Mouse (Mus musculus) forebrain, embryonic 14.5 days (tissue): ENCODE measurements at regions not wholly inside any gene's neighbourhood (a gene's known extent, or its start where the extent isn't known, plus 50 kb on each side); places are given as distances from the start of the nearest gene placed in this dataset.

Experiments
- ATAC-seq: fragments of 200-750 bp; cut with Nextera tagmentation; 2 replicates; pipeline ENCODE4 v1.8.0; 2017; ENCODE audit warnings: mild to moderate bottlenecking, moderate library complexity
- DNase-seq: peaks from one replicate; pipeline ENCODE4 v3.0.0-alpha.2; 2015; ENCODE audit warnings: low spot score
- H3K27ac ChIP-seq: fragments of 300-500 bp; sonication (generic); 2 replicates; pipeline ENCODE4 v1.5.1; 2014; ENCODE audit warnings: low read depth, mild to moderate bottlenecking, control low read depth, low read length, moderate library complexity
- H3K27me3 ChIP-seq: fragments of 300-500 bp; sonication (generic); replicated peaks from 2 replicates; pipeline ENCODE4 v1.6.1; 2014; ENCODE audit warnings: low read length, control low read depth, mixed read lengths; ENCODE audit not compliant: control insufficient read depth, insufficient read depth
- H3K36me3 ChIP-seq: fragments of 300-500 bp; sonication (generic); 2 replicates; pipeline ENCODE4 v1.6.1; 2014; ENCODE audit warnings: low read length, control low read depth; ENCODE audit not compliant: control insufficient read depth, insufficient read depth
- H3K4me1 ChIP-seq: fragments of 300-500 bp; sonication (generic); 2 replicates; pipeline ENCODE4 v1.6.1; 2014; ENCODE audit warnings: antibody characterized with exemption, low read length, control low read depth; ENCODE audit not compliant: control insufficient read depth, insufficient read depth
- H3K4me2 ChIP-seq: fragments of 300-500 bp; sonication (generic); 2 replicates; pipeline ENCODE4 v1.6.1; 2014; ENCODE audit warnings: mild to moderate bottlenecking, control low read depth, low read length
- H3K4me3 ChIP-seq: fragments of 300-500 bp; sonication (generic); 2 replicates; pipeline ENCODE4 v1.5.1; 2014; ENCODE audit warnings: low read depth, low read length, control low read depth
- H3K9ac ChIP-seq: fragments of 300-500 bp; sonication (generic); 2 replicates; pipeline ENCODE4 v1.6.1; 2014; ENCODE audit warnings: mild to moderate bottlenecking, low read length, control low read depth, moderate library complexity
- H3K9me3 ChIP-seq: fragments of 300-500 bp; sonication (generic); replicated peaks from 2 replicates; pipeline ENCODE4 v1.6.1; 2016; ENCODE audit warnings: low read length, control low read depth, mixed read lengths; ENCODE audit not compliant: control insufficient read depth
- WGBS: fragments of 180-500 bp; shearing (Covaris S2); extraction: QIAGEN DNeasy Blood & Tissue Kit; methylation state at CpG from one replicate; pipeline ENCODE4 v1.1.7; 2014; 5-methylcytosine and 5-hydroxymethylcytosine counted together

- Histone ChIP-seq H3K4me2 (no peak overlapping the region), H3K4me1 (no peaks in the 10 kb centered on the region), H3K4me3 (no peak overlapping the region), H3K9ac (no peak overlapping the region), H3K27ac (no peak overlapping the region), H3K27me3 (no peaks in the 10 kb centered on the region), H3K9me3 (no peaks in the 10 kb centered on the region), H3K36me3 (no peaks in the 10 kb centered on the region)
- DNase-seq (no peak), ATAC-seq (no peak)
- 94% methylated on average over 3 of the region's 3 CpGs for WGBS
These were observed 174.4 kb upstream of the March1 start for GRCm38 (mm10) chr8:65443266-65443665.

GRCm38 (mm10) chr8:65420870-65421269 lies 196.8 kb upstream of the March1 start:
- ATAC-seq (no peak), DNase-seq (no peak)
- 90% methylated on average over 6 of the region's 6 CpGs for WGBS
- Histone ChIP-seq H3K9ac (no peak overlapping the region), H3K27ac (no peak overlapping the region), H3K36me3 (no peaks in the 10 kb centered on the region), H3K4me3 (no peak overlapping the region), H3K27me3 (no peaks in the 10 kb centered on the region), H3K9me3 (no peaks in the 10 kb centered on the region), H3K4me2 (no peak overlapping the region), H3K4me1 (no peaks in the 10 kb centered on the region)

- H3K27me3 ChIP-seq, result no peaks in the 10 kb centered on the region
- no peak overlapping the region for H3K9ac ChIP-seq
- no peak overlapping the region for H3K27ac ChIP-seq
- 91% methylated on average over 2 of the region's 2 CpGs for WGBS
- no peak for DNase-seq
- no peak for ATAC-seq
- no peak overlapping the region for H3K4me2 ChIP-seq
- no peaks in the 10 kb centered on the region for H3K36me3 ChIP-seq
- H3K9me3 ChIP-seq, result no peaks in the 10 kb centered on the region
- no peaks in the 10 kb centered on the region for H3K4me1 ChIP-seq
- H3K4me3 ChIP-seq, result no peak overlapping the region
These were observed 199.8 kb upstream of the March1 start for GRCm38 (mm10) chr8:65417897-65418296.

GRCm38 (mm10) chr8:65414201-65414600 lies 203.5 kb upstream of the March1 start:
- H3K4me2 ChIP-seq, result no peak overlapping the region
- no peak for DNase-seq
- H3K36me3 ChIP-seq, result no peaks in the 10 kb centered on the region
- H3K27ac ChIP-seq, result no peak overlapping the region
- no peak overlapping the region for H3K4me3 ChIP-seq
- H3K9me3 ChIP-seq, result no peaks in the 10 kb centered on the region
- no peaks in the 10 kb centered on the region for H3K4me1 ChIP-seq
- H3K9ac ChIP-seq, result no peak overlapping the region
- H3K27me3 ChIP-seq, result no peaks in the 10 kb centered on the region
- WGBS, result 85% methylated on average over 7 of the region's 7 CpGs
- no peak for ATAC-seq

GRCm38 (mm10) chr8:65412291-65412690 lies 205.4 kb upstream of the March1 start:
- no peak overlapping the region for H3K4me3 ChIP-seq
- H3K4me1 ChIP-seq, result no peaks in the 10 kb centered on the region
- DNase-seq (peak; percentile 40), ATAC-seq (no peak)
- no peak overlapping the region for H3K4me2 ChIP-seq
- H3K27me3 ChIP-seq, result no peaks in the 10 kb centered on the region
- 73% methylated on average over 2 of the region's 2 CpGs for WGBS
- H3K27ac ChIP-seq, result no peak overlapping the region
- H3K9ac ChIP-seq, result no peak overlapping the region
- H3K9me3 ChIP-seq, result no peaks in the 10 kb centered on the region
- no peaks in the 10 kb centered on the region for H3K36me3 ChIP-seq

- Histone ChIP-seq H3K9ac (no peak overlapping the region), H3K36me3 (no peaks in the 10 kb centered on the region), H3K4me2 (no peak overlapping the region), H3K27ac (no peak overlapping the region), H3K4me3 (no peak overlapping the region), H3K9me3 (no peaks in the 10 kb centered on the region), H3K27me3 (no peaks in the 10 kb centered on the region), H3K4me1 (no peaks in the 10 kb centered on the region)
- WGBS, result 79% methylated on average over 1 of the region's 1 CpGs
- DNase-seq (peak; percentile 16), ATAC-seq (no peak)
These were observed 221.9 kb upstream of the March1 start for GRCm38 (mm10) chr8:65395755-65396154.

GRCm38 (mm10) chr8:65355990-65356389 lies 226.6 kb upstream of the BC030870 start:
- H3K4me2 ChIP-seq, result no peak overlapping the region
- no peak overlapping the region for H3K9ac ChIP-seq
- ATAC-seq (no peak), DNase-seq (no peak)
- H3K27me3 ChIP-seq, result no peaks in the 10 kb centered on the region
- H3K27ac ChIP-seq, result no peak overlapping the region
- H3K4me3 ChIP-seq, result no peak overlapping the region
- no peaks in the 10 kb centered on the region for H3K36me3 ChIP-seq
- 64% methylated on average over 2 of the region's 2 CpGs for WGBS
- H3K9me3 ChIP-seq, result no peaks in the 10 kb centered on the region
- H3K4me1 ChIP-seq, result no peaks in the 10 kb centered on the region

- H3K27ac ChIP-seq, result no peak overlapping the region
- H3K4me3 ChIP-seq, result no peak overlapping the region
- H3K36me3 ChIP-seq, result no peaks in the 10 kb centered on the region
- 35% methylated on average over 2 of the region's 2 CpGs for WGBS
- no peaks in the 10 kb centered on the region for H3K4me1 ChIP-seq
- H3K4me2 ChIP-seq, result no peak overlapping the region
- no peak overlapping the region for H3K9ac ChIP-seq
- ATAC-seq, result no peak; the same call in 1 of the 2 replicates
- H3K27me3 ChIP-seq, result no peaks in the 10 kb centered on the region
- H3K9me3 ChIP-seq, result no peaks in the 10 kb centered on the region
- DNase-seq, result peak; percentile 23
These were observed 220.0 kb upstream of the BC030870 start for GRCm38 (mm10) chr8:65349396-65349795.

- no peaks in the 10 kb centered on the region for H3K27me3 ChIP-seq
- no peak overlapping the region for H3K27ac ChIP-seq
- no peak overlapping the region for H3K4me2 ChIP-seq
- peak; percentile 57; the same call in 1 of the 2 replicates for ATAC-seq
- no peaks in the 10 kb centered on the region for H3K36me3 ChIP-seq
- peak; percentile 80 for DNase-seq
- H3K9me3 ChIP-seq, result no peaks in the 10 kb centered on the region
- H3K4me1 ChIP-seq, result no peaks in the 10 kb centered on the region
- H3K4me3 ChIP-seq, result no peak overlapping the region
- 49% methylated on average over 1 of the region's 1 CpGs for WGBS
- H3K9ac ChIP-seq, result no peak overlapping the region
These were observed 201.8 kb upstream of the BC030870 start for GRCm38 (mm10) chr8:65331136-65331535.
